Mouse (Mus musculus): ENCODE data around the gene Plekhg3. TPM values are rescaled to one million over a fixed set of nuclear protein-coding genes. Genes with fewer than 3 reads are reported as not detected.
A peak's percentile ranks its signal among the peaks of the same experiment; 100 is the strongest.

Plekhg3 gene
- total RNA-seq, 1 experiment from 2014 or later: 12.2 TPM

GRCm38 (mm10) chr12:76585028-76585427 lies 54.3 kb downstream of the Plekhg3 start:
- DNase-seq: no peak

GRCm38 (mm10) chr12:76587357-76587756 lies 56.7 kb downstream of the Plekhg3 start:
- no peak for DNase-seq

GRCm38 (mm10) chr12:76589531-76589930 lies 58.8 kb downstream of the Plekhg3 start:
- DNase-seq: no peak

- no peak for DNase-seq
Observed at GRCm38 (mm10) chr12:76591037-76591436, 60.3 kb downstream of the Plekhg3 start.

- no peak for DNase-seq
Observed at GRCm38 (mm10) chr12:76592213-76592612, 61.5 kb downstream of the Plekhg3 start.

- DNase-seq: no peak
Observed at GRCm38 (mm10) chr12:76593254-76593653, 62.6 kb downstream of the Plekhg3 start.

GRCm38 (mm10) chr12:76593839-76594322 lies 63.2 kb downstream of the Plekhg3 start:
- DNase-seq: peak; percentile 88

- no peak for DNase-seq
Observed at GRCm38 (mm10) chr12:76594556-76594955, 63.9 kb downstream of the Plekhg3 start.

- DNase-seq: no peak
Observed at GRCm38 (mm10) chr12:76595830-76596229, 65.1 kb downstream of the Plekhg3 start.

- peak; percentile 62 for DNase-seq
Observed at GRCm38 (mm10) chr12:76596292-76597023, 65.8 kb downstream of the Plekhg3 start.

- no peak for DNase-seq
Observed at GRCm38 (mm10) chr12:76597577-76598100, 66.9 kb downstream of the Plekhg3 start.

- no peak for DNase-seq
Observed at GRCm38 (mm10) chr12:76598196-76598928, 67.7 kb downstream of the Plekhg3 start.

- DNase-seq: no peak
Observed at GRCm38 (mm10) chr12:76603779-76604178, 73.1 kb downstream of the Plekhg3 start.

- DNase-seq: no peak
Observed at GRCm38 (mm10) chr12:76604546-76604945, 73.9 kb downstream of the Plekhg3 start.

- no peak for DNase-seq
Observed at GRCm38 (mm10) chr12:76605837-76606236, 75.1 kb downstream of the Plekhg3 start.

- no peak for DNase-seq
Observed at GRCm38 (mm10) chr12:76608241-76608640, 77.5 kb downstream of the Plekhg3 start.

GRCm38 (mm10) chr12:76608997-76609565 lies 78.4 kb downstream of the Plekhg3 start:
- no peak for DNase-seq

- peak; percentile 57 for DNase-seq
Observed at GRCm38 (mm10) chr12:76612621-76613020, 81.9 kb downstream of the Plekhg3 start.

GRCm38 (mm10) chr12:76614868-76615579 lies 84.3 kb downstream of the Plekhg3 start:
- no peak for DNase-seq

- DNase-seq: no peak
Observed at GRCm38 (mm10) chr12:76615580-76615937, 84.9 kb downstream of the Plekhg3 start.

- DNase-seq: no peak
Observed at GRCm38 (mm10) chr12:76618175-76618574, 87.5 kb downstream of the Plekhg3 start.

- no peak for DNase-seq
Observed at GRCm38 (mm10) chr12:76619847-76620246, 89.2 kb downstream of the Plekhg3 start.
